Mouse (Mus musculus) myocyte (in vitro differentiated cells): ENCODE data around the gene Ptges2.

Experiments
- E2F4 ChIP-seq: IDR thresholded peaks from one replicate; pipeline ENCODE4 v1.6.1; 2011; ENCODE audit warnings: mild to moderate bottlenecking, control low read depth, moderate library complexity; ENCODE audit not compliant: insufficient read depth
- MAX ChIP-seq: IDR thresholded peaks from one replicate; pipeline ENCODE4 v1.6.1; 2011; ENCODE audit warnings: low read depth, mild to moderate bottlenecking, control low read depth
- MYOD1 ChIP-seq, 3 experiments: IDR thresholded peaks; one replicate each; pipeline ENCODE4 v1.6.1; 2011; ENCODE audit warnings: control low read depth in 2 of 3, low read depth in 2 of 3, mild to moderate bottlenecking in 2 of 3, moderate library complexity in 1 of 3; ENCODE audit not compliant: insufficient read length in 2 of 3, control insufficient read depth in 1 of 3
- POLR2A ChIP-seq: IDR thresholded peaks from one replicate; pipeline ENCODE4 v1.6.1; 2011; ENCODE audit warnings: low read depth, mild to moderate bottlenecking, control low read depth, moderate library complexity; ENCODE audit not compliant: insufficient read length
- POLR2AphosphoS2 ChIP-seq: IDR thresholded peaks from one replicate; pipeline ENCODE4 v1.6.1; 2011; ENCODE audit warnings: low read depth, control low read depth; ENCODE audit not compliant: insufficient read length
- REST ChIP-seq: IDR thresholded peaks from one replicate; pipeline ENCODE4 v1.6.1; 2011; ENCODE audit warnings: mild to moderate bottlenecking, control low read depth, moderate library complexity; ENCODE audit not compliant: insufficient read depth, insufficient read length
- SRF ChIP-seq: IDR thresholded peaks from one replicate; pipeline ENCODE4 v1.6.1; 2011; ENCODE audit warnings: low read depth; ENCODE audit not compliant: control insufficient read depth, insufficient read length
- TCF3 ChIP-seq: IDR thresholded peaks from one replicate; pipeline ENCODE4 v1.6.1; 2011; ENCODE audit warnings: low read depth, control low read depth; ENCODE audit not compliant: insufficient read length
- USF1 ChIP-seq: IDR thresholded peaks from one replicate; pipeline ENCODE4 v1.6.1; 2011; ENCODE audit warnings: low read depth, mild to moderate bottlenecking, control low read depth, moderate library complexity

GRCm38 (mm10) chr2:32352151-32353006, 43.3 kb upstream of the Ptges2 start, which contains the start of gene Ciz1:
- TF ChIP-seq POLR2A: no peak
- TF ChIP-seq POLR2AphosphoS2: no peak
- TF ChIP-seq TCF3: no peak
- TF ChIP-seq SRF: no peak
- no peak for TF ChIP-seq MAX
- TF ChIP-seq REST: no peak
- no peak for TF ChIP-seq MYOD1 (IDR thresholded peaks at IDR 0.05; ENCODE audit: control insufficient read depth in 1 of 3, insufficient read length in 2 of 3, low read depth in 2 of 3)
- TF ChIP-seq E2F4: no peak
- TF ChIP-seq USF1: no peak
